Mouse (Mus musculus) brain, embryonic 18.5 days (tissue): ENCODE results near the gene Efnb2.
A peak's percentile ranks its signal among the peaks of the same experiment; 100 is the strongest.

Experiments used
- DNase-seq: peaks from one replicate; pipeline ENCODE4 v3.0.0-alpha.2; 2012; ENCODE audit warnings: low read depth, low spot score

The Efnb2 gene

GRCm38 (mm10) chr8:8655346-8656340 lies 5.4 kb downstream of the Efnb2 start:
- no peak for DNase-seq

- DNase-seq, result no peak
Observed at GRCm38 (mm10) chr8:8653906-8654489, 7.0 kb downstream of the Efnb2 start.

GRCm38 (mm10) chr8:8653343-8653742 lies 7.7 kb downstream of the Efnb2 start:
- no peak for DNase-seq

GRCm38 (mm10) chr8:8652388-8652787 lies 8.7 kb downstream of the Efnb2 start:
- DNase-seq, result no peak

- peak; percentile 79 for DNase-seq
Observed at GRCm38 (mm10) chr8:8649944-8650343, 11.1 kb downstream of the Efnb2 start.

GRCm38 (mm10) chr8:8649536-8649935 lies 11.5 kb downstream of the Efnb2 start:
- DNase-seq, result no peak

GRCm38 (mm10) chr8:8648686-8649085 lies 12.4 kb downstream of the Efnb2 start:
- DNase-seq, result no peak

GRCm38 (mm10) chr8:8647824-8648223 lies 13.2 kb downstream of the Efnb2 start:
- DNase-seq, result no peak

GRCm38 (mm10) chr8:8647319-8647718 lies 13.7 kb downstream of the Efnb2 start:
- DNase-seq, result peak; percentile 34

GRCm38 (mm10) chr8:8644160-8644915 lies 16.7 kb downstream of the Efnb2 start:
- DNase-seq, result no peak

- no peak for DNase-seq
Observed at GRCm38 (mm10) chr8:8640264-8640588, 20.8 kb downstream of the Efnb2 start.

- no peak for DNase-seq
Observed at GRCm38 (mm10) chr8:8639569-8640263, 21.3 kb downstream of the Efnb2 start.

- no peak for DNase-seq
Observed at GRCm38 (mm10) chr8:8631394-8631793, 29.6 kb downstream of the Efnb2 start.

GRCm38 (mm10) chr8:8624017-8624416 lies 37.0 kb downstream of the Efnb2 start:
- no peak for DNase-seq

GRCm38 (mm10) chr8:8623486-8623885 lies 37.6 kb downstream of the Efnb2 start:
- no peak for DNase-seq

GRCm38 (mm10) chr8:8622476-8622875 lies 38.6 kb downstream of the Efnb2 start:
- no peak for DNase-seq

GRCm38 (mm10) chr8:8622031-8622430 lies 39.0 kb downstream of the Efnb2 start:
- DNase-seq, result no peak

- peak; percentile 76 for DNase-seq
Observed at GRCm38 (mm10) chr8:8621236-8621917, 39.7 kb downstream of the Efnb2 start.

- no peak for DNase-seq
Observed at GRCm38 (mm10) chr8:8620536-8620935, 40.5 kb downstream of the Efnb2 start.

GRCm38 (mm10) chr8:8619221-8620194 lies 41.5 kb downstream of the Efnb2 start:
- no peak for DNase-seq
